Mouse (Mus musculus): ENCODE results near the gene 2610318N02Rik. TPM values are rescaled to one million over a fixed set of nuclear protein-coding genes. Genes with fewer than 3 reads are reported as not detected.
A peak's percentile ranks its signal among the peaks of the same experiment; 100 is the strongest.

The 2610318N02Rik gene
- polyA plus RNA-seq, 1 experiment from 2014 or later, result 34.5 TPM

DNA sequence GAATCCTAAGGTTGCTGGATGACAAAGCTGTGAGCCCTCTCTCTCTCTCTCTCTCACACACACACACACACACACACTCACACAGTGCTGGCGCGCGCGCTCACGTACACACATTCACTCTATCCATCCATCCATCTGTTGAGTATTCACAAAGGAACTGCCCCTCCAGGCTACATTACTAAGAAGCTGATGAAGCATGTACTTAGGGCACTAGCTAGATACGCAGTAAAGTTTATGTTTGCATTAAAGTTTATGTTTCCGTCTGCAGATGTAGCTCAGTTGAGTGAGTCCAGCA, 7.9 kb upstream of the 2610318N02Rik start:
- Histone ChIP-seq H3K36me3 (no peaks in the 10 kb centered on the region), H3K4me1 (replicated peaks) (peaks cover 9% of the 10 kb centered on the region), H3K27ac (no peak overlapping the region), H3K9ac (peak overlapping the region; percentile 31; the same call in 1 of the 2 replicates), H3K9me3 (no peaks in the 10 kb centered on the region), H3K27me3 (replicated peaks) (no peaks in the 10 kb centered on the region), H3K4me2 (replicated peaks) (peak overlapping the region; percentile 95), H3K4me3 (replicated peaks) (peak overlapping the region; percentile 79)
- WGBS, result 18% methylated on average over 7 of the region's 7 CpGs
- ATAC-seq, result no peak

DNA sequence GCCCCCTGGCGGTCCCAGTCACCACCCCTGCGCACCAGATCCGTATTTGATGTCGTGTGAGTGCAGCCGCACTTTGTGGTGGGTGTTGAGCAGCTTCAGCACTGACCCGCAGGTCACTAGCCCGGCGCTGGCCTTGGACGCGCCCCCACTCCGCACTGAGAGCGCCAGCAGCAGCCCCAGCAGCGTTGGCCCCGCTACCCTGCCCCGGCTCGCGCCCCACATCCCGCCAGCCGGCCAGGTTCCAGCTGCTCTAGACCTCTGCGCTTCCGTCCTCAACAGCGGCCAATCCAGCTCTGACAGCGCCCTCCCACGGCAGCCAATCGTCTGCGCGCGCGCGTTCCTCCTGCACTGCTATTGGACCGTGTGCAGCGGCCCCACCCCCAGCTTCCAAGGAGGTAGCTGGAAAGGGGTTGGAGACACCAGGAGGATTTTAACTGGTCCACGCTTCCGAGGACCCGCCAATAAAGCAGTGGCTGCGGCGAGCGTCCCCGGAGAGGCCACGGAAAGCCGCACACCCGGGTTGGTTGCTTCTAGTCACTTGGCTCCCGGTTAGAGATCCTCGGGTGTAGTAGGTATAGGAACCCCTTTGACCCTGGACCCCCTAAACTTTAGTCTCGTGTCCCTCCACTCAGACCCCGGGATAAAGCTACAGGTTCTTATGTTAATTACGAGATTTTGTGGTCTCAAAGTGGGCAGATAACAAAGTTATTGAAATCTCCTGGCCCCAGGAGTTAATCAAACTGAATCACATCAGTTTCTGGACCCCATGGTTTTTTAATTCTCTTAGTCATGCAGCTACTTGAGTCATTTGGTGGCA, 7.3 kb upstream of the 2610318N02Rik start, which contains the start of gene Sdf2l1:
Sdf2l1 (minus strand) TSS at position 295 of the 817 bp plus-strand sequence.
- Histone ChIP-seq H3K4me2 (replicated peaks) (peak within 1 kb of the TSS; percentile 95), H3K4me3 (replicated peaks) (peak within 1 kb of the TSS; percentile 79), H3K9me3 (no peaks in the 10 kb centered on the region), H3K36me3 (no peaks in the 10 kb centered on the region), H3K9ac (peak within 1 kb of the TSS; percentile 81), H3K27ac (peak within 1 kb of the TSS; percentile 74), H3K4me1 (replicated peaks) (peaks cover 9% of the 10 kb centered on the region), H3K27me3 (replicated peaks) (no peaks in the 10 kb centered on the region)
- WGBS, result under 1% methylated on average over 47 of the region's 47 CpGs
- ATAC-seq, result peak; percentile 99

DNA sequence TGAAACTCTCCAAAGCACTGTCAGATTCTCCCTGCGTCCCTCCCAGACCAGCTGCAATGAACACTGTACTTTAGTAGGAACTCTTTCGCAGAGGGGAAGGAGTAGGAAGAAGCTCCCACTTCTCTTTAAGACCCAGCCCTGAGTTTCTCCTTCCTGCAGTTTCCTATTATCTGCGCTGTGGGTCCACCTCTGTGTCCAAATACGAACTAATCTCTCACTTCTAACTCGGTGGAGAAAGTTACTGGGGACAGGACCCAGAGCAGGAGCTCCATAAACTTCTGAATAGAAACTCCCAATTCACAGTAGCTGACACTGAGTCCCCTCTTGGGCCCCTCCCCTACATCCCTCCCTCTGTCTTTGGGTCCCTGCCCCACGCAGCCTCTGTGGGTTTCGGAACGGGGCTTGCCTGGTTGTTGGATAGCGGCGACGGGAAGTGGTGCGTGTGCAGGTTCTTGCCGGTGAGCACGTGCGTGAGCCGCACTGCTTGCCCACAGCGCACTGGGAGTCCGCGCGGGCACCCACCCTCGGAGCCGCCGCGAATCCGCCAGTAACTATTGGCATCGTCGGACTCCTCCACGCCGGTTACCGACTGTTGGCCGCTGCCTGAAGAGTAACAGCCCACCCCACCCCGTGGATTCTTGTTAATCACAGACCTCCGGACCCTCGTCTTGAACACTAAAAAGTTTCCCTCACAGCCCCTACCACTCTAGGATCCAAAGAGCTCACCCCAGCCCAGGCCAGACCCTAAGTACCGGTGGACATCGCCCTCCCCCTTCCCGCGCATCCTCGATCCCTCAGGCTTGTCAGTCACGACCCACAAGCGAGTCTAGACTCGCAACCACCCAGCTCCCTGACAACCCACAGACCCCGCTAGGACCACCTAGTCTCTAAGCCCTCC, 6.5 kb upstream of the 2610318N02Rik start:
- peak overlapping the region; percentile 81 for H3K9ac ChIP-seq
- WGBS, result 3% methylated on average over 43 of the region's 43 CpGs
- peak overlapping the region; percentile 95 for H3K4me2 ChIP-seq (replicated peaks)
- no peaks in the 10 kb centered on the region for H3K36me3 ChIP-seq
- peaks cover 9% of the 10 kb centered on the region for H3K4me1 ChIP-seq (replicated peaks)
- no peak; the same call in 1 of the 2 replicates for ATAC-seq
- H3K9me3 ChIP-seq, result no peaks in the 10 kb centered on the region
- H3K27ac ChIP-seq, result peak overlapping the region; percentile 74; the same call in 1 of the 2 replicates
- peak overlapping the region; percentile 79 for H3K4me3 ChIP-seq (replicated peaks)
- H3K27me3 ChIP-seq (replicated peaks), result no peaks in the 10 kb centered on the region

DNA sequence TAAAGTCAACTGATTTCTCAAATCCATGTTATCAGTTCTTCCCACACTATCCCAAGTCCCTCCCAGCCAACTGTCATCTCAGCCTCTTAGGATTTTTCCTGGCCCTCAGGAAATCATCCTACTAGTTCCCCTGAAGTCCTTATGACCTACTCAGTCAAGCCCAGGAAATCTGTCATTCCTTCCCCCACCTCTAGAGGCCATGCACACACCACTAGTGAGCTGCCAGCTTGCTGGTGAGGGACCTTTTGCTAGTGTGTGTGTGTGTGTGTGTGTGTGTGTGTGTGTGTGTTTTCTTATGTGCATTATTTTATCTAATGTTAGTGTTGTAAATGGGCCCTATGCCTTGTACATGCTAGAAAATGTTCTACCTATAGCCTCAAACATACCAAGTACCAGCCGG, 2.3 kb upstream of the 2610318N02Rik start:
- ATAC-seq, result no peak
- Histone ChIP-seq H3K4me2 (replicated peaks) (no peak overlapping the region), H3K4me3 (replicated peaks) (no peak overlapping the region), H3K36me3 (no peaks in the 10 kb centered on the region), H3K9ac (no peak overlapping the region), H3K9me3 (no peaks in the 10 kb centered on the region), H3K4me1 (replicated peaks) (peaks cover 24% of the 10 kb centered on the region), H3K27me3 (replicated peaks) (no peaks in the 10 kb centered on the region), H3K27ac (no peak overlapping the region)
- 100% methylated on average over 1 of the region's 1 CpGs for WGBS

DNA sequence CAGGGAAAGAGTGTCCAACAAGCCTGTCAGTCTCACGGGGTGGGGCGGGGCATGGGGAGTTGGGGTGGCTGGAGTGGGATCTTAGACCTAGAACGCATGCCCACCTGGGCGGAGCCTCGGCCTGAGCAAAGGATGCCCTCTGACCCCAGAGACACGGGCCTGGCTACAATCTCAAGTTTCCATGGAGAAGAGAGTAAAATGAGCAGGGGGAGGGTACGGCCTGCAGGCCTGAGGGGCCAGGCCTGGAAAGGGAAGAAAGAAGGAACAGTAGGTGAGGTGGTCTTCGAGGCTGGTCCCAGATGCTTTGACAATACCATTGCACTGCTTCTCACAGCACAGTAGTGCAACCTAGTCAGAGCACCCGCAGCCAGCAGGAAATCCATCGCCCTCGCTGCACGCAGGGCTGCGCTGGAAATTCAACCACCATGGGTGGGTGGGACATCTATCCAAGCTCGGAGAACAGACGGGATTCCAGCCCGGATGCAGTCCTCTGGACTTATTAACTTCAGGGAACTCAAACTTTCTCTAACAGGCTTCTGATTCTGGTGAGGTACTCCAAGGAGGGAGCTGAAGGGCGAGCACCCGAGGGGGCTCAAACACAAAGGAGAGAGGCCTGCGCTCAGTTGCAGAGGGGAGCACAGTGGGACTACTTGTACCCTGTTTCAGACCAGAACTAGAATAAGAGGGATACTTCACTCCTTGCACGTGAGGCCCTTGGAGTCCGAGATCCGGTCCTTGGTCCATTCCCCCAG, 672 bp downstream of the 2610318N02Rik start:
- no peaks in the 10 kb centered on the region; the same call in 1 of the 2 replicates for H3K36me3 ChIP-seq
- peak overlapping the region; percentile 63 for H3K9ac ChIP-seq
- ATAC-seq, result peak; percentile 52
- H3K4me3 ChIP-seq (replicated peaks), result peak overlapping the region; percentile 45
- peaks cover 19% of the 10 kb centered on the region for H3K4me1 ChIP-seq (replicated peaks)
- peak overlapping the region; percentile 82 for H3K4me2 ChIP-seq (replicated peaks)
- no peaks in the 10 kb centered on the region for H3K27me3 ChIP-seq (replicated peaks)
- H3K9me3 ChIP-seq, result no peaks in the 10 kb centered on the region
- peak overlapping the region; percentile 2 for H3K27ac ChIP-seq
- WGBS, result 2% methylated on average over 22 of the region's 22 CpGs

DNA sequence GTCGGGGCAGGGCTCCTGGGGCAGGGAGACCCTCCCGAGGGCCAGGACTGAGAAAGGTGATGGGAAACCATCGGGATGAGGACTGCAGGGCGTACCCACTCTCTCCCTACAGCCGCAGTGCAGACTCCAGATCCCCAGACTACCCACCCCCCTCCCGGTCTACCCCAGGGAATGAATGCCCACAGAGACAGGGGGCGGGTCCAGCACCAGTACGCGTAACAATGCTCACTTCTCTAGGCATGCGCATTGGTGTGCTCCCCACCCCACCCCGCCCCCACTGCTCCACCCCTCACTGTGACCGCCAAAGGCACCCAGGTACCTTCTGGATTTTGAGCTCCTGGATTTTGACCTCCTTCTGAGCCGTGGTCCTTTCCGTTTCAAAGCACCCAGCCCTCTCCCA, 3.4 kb downstream of the 2610318N02Rik start:
- no peak for ATAC-seq

DNA sequence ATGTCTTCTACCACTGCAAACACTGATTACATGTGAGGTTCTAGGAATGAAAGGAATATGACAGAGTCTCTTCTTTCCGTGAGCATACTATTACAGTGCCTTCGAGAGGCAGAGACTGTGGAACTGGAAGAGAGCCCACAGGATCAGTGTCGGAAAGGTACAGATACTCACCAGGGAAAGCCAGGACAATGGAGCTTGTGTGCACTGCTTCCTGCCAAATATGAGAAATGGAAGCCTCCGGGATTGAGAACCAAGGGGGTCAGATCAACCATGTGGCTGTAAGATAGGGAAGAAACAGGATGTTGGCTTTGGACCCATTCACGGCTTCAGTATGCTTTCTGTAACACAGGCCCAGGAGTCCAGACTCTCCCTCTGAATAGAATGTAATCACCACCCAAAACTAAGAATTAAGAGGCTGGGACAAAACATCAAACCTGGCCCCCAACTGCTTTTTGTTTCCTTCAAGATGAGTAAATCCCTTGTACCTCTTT, 7.6 kb downstream of the 2610318N02Rik start:
- H3K27me3 ChIP-seq (replicated peaks), result no peaks in the 10 kb centered on the region

More for the DNA sequence above, 3.4 kb downstream of the 2610318N02Rik start:
- WGBS, result 66% methylated on average over 14 of the region's 14 CpGs
- Histone ChIP-seq H3K36me3 (peaks cover 4% of the 10 kb centered on the region; the same call in 1 of the 2 replicates), H3K4me2 (replicated peaks) (no peak overlapping the region), H3K9ac (no peak overlapping the region), H3K27ac (no peak overlapping the region), H3K4me3 (replicated peaks) (no peak overlapping the region), H3K9me3 (no peaks in the 10 kb centered on the region), H3K4me1 (replicated peaks) (peaks cover 19% of the 10 kb centered on the region), H3K27me3 (replicated peaks) (no peaks in the 10 kb centered on the region)

DNA sequence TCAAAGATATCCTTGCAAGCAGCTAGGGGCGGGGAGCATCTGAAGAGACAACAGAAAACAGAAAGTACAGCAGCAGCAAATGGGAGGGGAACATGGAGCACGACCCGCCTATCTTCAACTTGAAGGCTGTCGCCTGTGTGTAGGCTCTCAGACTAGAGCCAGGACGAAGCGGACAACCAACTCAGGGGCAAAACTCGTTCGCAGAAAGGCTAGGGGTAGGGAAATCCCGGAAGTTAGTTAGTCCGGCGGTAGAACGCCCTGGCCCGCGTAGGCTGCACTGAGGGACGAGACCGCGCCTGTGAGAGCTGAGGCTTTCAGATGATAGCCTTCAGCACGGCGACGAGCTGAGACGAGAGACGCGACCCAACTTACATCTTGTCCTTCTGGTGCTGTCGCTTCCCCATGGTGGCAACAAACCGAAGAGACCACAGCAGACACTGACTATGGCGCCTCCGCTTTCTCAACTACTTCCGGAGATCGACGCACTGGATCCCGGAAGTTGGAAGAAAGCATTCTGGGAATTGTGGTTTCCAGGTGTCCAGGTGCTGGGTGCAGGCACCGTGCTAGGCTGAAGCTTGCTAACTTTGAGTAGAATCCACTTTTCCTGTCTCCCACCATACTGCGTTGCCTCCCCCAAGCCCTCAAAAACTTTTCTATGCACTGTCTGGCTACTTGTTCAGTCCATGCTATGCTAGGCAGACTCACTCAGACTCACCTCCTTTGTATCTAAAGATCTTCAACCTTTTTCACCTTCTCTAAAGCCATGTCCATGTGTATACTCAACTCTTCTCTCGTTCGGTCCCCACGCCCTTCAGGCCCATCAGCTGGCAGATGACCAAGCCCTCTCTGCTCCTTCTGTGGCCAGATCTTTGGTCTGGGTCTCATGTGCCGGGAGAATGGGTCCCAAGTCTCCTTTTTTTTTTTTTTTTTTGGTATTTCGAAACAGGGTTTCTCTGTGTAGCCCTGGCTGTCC, 13.9 kb downstream of the 2610318N02Rik start, which contains the start of gene Ppil2:
Ppil2 (minus strand) TSS at position 487 of the 973 bp plus-strand sequence.
- ATAC-seq, result peak; percentile 94
- Histone ChIP-seq H3K4me2 (replicated peaks) (peak within 1 kb of the TSS; percentile 71), H3K27me3 (replicated peaks) (no peaks in the 10 kb centered on the region), H3K4me3 (replicated peaks) (peak within 1 kb of the TSS; percentile 74), H3K9ac (peak within 1 kb of the TSS; percentile 69), H3K9me3 (no peaks in the 10 kb centered on the region), H3K36me3 (peaks cover 15% of the 10 kb centered on the region), H3K4me1 (replicated peaks) (peaks cover 7% of the 10 kb centered on the region), H3K27ac (peak within 1 kb of the TSS; percentile 61; the same call in 1 of the 2 replicates)
- WGBS, result 8% methylated on average over 38 of the region's 38 CpGs

More for the DNA sequence above, 7.6 kb downstream of the 2610318N02Rik start:
- no peaks in the 10 kb centered on the region for H3K4me1 ChIP-seq (replicated peaks)
- no peaks in the 10 kb centered on the region for H3K9me3 ChIP-seq
- H3K4me3 ChIP-seq (replicated peaks), result no peak overlapping the region
- ATAC-seq, result no peak
- H3K27ac ChIP-seq, result no peak overlapping the region
- no peak overlapping the region for H3K9ac ChIP-seq
- no peak overlapping the region for H3K4me2 ChIP-seq (replicated peaks)
- 88% methylated on average over 5 of the region's 5 CpGs for WGBS
- peaks cover 11% of the 10 kb centered on the region for H3K36me3 ChIP-seq

DNA sequence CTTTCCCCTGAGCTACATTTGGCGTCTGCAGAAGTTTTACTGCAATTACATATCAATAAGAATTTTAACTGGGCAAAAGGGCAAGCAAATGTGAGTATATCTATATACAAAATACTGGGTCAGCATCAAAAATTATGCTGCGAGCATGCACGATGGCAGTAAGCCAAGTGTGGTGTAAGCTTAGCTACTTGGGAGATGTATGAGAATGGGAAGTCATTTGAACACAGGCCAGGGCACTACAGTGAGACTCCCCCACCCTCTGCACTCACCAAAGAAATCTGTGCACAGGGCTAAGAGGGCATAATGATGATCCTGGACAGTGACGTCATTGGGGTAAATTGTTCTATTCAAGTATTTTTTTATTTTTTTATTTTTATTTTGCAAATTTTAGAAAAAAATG, 20.4 kb downstream of the 2610318N02Rik start:
- Histone ChIP-seq H3K9ac (no peak overlapping the region), H3K27me3 (replicated peaks) (no peaks in the 10 kb centered on the region), H3K4me3 (replicated peaks) (no peak overlapping the region), H3K27ac (no peak overlapping the region), H3K36me3 (peaks cover 23% of the 10 kb centered on the region), H3K4me1 (replicated peaks) (peaks cover 2% of the 10 kb centered on the region; the same call in 1 of the 2 replicates), H3K4me2 (replicated peaks) (no peak overlapping the region), H3K9me3 (no peaks in the 10 kb centered on the region)
- WGBS, result 62% methylated on average over 4 of the region's 4 CpGs
- no peak for ATAC-seq

DNA sequence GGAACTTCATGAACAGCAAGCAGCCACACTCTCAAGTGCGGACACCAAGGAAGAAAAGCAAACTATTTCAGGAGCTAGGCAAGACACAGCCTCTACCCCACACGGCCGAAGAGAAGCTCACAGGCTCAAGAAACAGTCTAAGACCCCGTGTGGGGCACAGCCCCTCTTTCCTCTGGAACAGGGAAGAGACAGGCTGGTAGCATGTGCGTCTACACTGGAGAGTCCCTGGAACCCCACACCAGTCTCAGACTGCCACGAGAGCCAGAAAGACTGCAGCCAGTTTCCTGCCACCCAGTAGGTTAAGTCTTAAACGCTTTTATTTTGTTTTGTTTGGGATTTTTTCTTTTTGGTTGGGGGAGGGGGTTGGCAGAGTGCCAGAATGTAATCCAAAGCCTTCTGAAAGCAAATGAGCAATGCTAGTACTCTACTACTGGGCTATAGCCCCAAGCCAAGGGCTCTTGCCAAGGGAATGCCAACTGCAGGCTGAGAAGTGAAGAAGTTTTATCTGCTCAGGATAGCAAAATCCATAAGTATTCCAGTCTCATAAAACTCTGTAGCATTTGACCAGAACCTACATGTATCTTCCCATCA, 22.2 kb downstream of the 2610318N02Rik start:
- no peaks in the 10 kb centered on the region for H3K4me1 ChIP-seq (replicated peaks)
- H3K27me3 ChIP-seq (replicated peaks), result no peaks in the 10 kb centered on the region
- H3K9me3 ChIP-seq, result no peaks in the 10 kb centered on the region
- peaks cover 27% of the 10 kb centered on the region for H3K36me3 ChIP-seq
- 71% methylated on average over 7 of the region's 7 CpGs for WGBS
- H3K9ac ChIP-seq, result no peak overlapping the region
- H3K4me3 ChIP-seq (replicated peaks), result no peak overlapping the region
- no peak overlapping the region for H3K4me2 ChIP-seq (replicated peaks)
- H3K27ac ChIP-seq, result no peak overlapping the region
- ATAC-seq, result no peak

Measured in intestine, embryonic 15.5 days (tissue).